11 mouse cellular contexts compared by ENCODE assay signal in the genomic region with DNA sequence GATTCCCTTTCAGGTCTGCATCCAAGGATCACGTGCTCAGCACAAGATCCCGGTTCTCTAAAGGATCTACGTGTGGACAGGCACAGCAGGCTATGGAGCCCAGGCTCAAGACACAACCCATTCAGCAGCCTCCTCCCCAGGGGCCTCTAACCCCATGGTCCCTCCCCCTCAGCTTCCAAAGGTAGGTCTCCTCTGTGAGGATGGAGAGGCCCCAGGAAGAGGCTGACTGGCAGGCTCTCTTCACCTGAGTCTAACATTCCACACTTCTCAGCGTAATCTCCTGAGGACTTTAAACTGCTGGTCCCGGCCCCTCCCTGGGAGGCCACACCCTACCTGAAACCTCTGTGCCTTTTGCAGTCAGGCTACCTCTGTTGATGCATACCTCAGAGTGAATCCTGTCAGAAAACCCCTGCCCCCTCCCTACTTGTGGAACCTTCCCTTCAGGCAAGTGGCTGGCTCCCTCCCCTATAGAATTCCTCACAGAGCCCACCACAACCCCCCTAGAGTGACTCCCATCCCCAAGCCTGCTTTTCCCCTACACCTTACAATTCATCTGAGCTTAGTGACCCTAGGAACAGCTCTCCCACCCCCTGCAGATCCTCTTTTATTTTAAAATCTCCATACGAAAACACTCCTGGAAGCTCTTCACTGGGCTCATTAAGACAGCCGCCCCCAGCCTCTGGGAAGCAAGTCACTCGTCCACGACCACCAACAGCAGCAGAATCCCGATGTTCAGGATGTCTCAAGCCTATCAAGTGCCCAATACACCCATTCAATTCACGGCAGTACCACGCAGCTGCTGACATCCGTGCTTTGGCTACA. TPM values are rescaled to one million over a fixed set of nuclear protein-coding genes. Genes with fewer than 3 reads are reported as not detected.
DNase-seq lines count a peak whose midpoint lies in the region; ATAC-seq and TF ChIP-seq lines count a peak whose summit lies in the region.
"Had no signal": no experiment of that assay in that cellular context is flagged by ENCODE, and none has a peak within 500 bp of the region (broad histone marks: within the 10 kb centered on the region; RNA-seq: fewer than 3 reads in every experiment).

No protein-coding gene starts in this region.

- 32% methylated on average over 13 of the region's 13 CpGs for WGBS in lung, adult 2 months
- WGBS in forebrain, embryonic 16.5 days, result 13% methylated on average over 13 of the region's 13 CpGs
- 13% methylated on average over 13 of the region's 13 CpGs for WGBS in neural tube, embryonic 12.5 days
- WGBS in thymus, adult 2 months, result 80% methylated on average over 13 of the region's 13 CpGs

- no peak overlapping the region for H3K9ac ChIP-seq in forebrain, embryonic 16.5 days (replicated peaks; ENCODE audit: low read depth, low read length)
- H3K9ac ChIP-seq in neural tube, embryonic 12.5 days, result no peak overlapping the region

- peaks cover 10% of the 10 kb centered on the region; the same call in 1 of the 2 replicates for H3K4me1 ChIP-seq in lung, adult 2 months (ENCODE audit: control insufficient read depth, insufficient read depth, low read length)
- peaks cover 32% of the 10 kb centered on the region for H3K4me1 ChIP-seq in forebrain, embryonic 16.5 days (replicated peaks; ENCODE audit: control insufficient read depth, insufficient read depth, low read length)
- H3K4me1 ChIP-seq in neural tube, embryonic 12.5 days, result peaks cover 33% of the 10 kb centered on the region
- peaks cover 10% of the 10 kb centered on the region for H3K4me1 ChIP-seq in thymus, adult 2 months (replicated peaks; ENCODE audit: control insufficient read depth, insufficient read depth, low read length)

- intact Hi-C loops in gastrocnemius, adult 2 months (cut with DNase I), result no loop called here
- intact Hi-C loops in gastrocnemius, postnatal 14 days (cut with DNase I; ENCODE audit: low total_unique reads), result no loop called here

- no peak for ATAC-seq in forebrain, embryonic 16.5 days
- ATAC-seq in neural tube, embryonic 12.5 days (ENCODE audit: low FRiP score, low read depth), result no peak
- no peak for ATAC-seq in megakaryocyte-erythroid progenitor cell, adult 5-6 weeks (replicated peaks; ENCODE audit: low FRiP score, low TSS enrichment, poor library complexity, severe bottlenecking)
- ATAC-seq: activated CD4-positive, CD25-positive, alpha-beta regulatory T cell, adult 4 months had no signal

- no peaks in the 10 kb centered on the region for H3K36me3 ChIP-seq in forebrain, embryonic 16.5 days (ENCODE audit: control insufficient read depth, insufficient read depth)
- no peaks in the 10 kb centered on the region for H3K36me3 ChIP-seq in neural tube, embryonic 12.5 days
- H3K36me3 ChIP-seq in thymus, adult 2 months (ENCODE audit: control insufficient read depth, insufficient read depth, low read length), result no peaks in the 10 kb centered on the region

- DNase-seq in gastrocnemius, adult 2 months, result no peak
- DNase-seq in gastrocnemius, postnatal 14 days, result no peak
- DNase-seq in lung, adult 2 months, result no peak
- DNase-seq in lung, postnatal 36 days, result no peak
- no peak for DNase-seq in thymus, adult 2 months
- DNase-seq: cerebellum, postnatal 14 days; lung, postnatal 14 days had no signal

- H3K9me3 ChIP-seq in forebrain, embryonic 16.5 days (ENCODE audit: control insufficient read depth, low read length), result no peaks in the 10 kb centered on the region
- no peaks in the 10 kb centered on the region for H3K9me3 ChIP-seq in neural tube, embryonic 12.5 days

- 0 out of 2 replicates have a peak overlapping the region, but pooled peaks have one; percentile 10 for H3K4me2 ChIP-seq in forebrain, embryonic 16.5 days (ENCODE audit: low read length)
- peak overlapping the region; percentile 94 for H3K4me2 ChIP-seq in neural tube, embryonic 12.5 days (replicated peaks)

- no peak for TF ChIP-seq POLR2A in lung, adult 2 months (IDR thresholded peaks at IDR 0.05; ENCODE audit: borderline replicate concordance, extremely low read depth, low read depth, low read length)
- TF ChIP-seq POLR2A in thymus, adult 2 months (IDR thresholded peaks at IDR 0.05; ENCODE audit: control insufficient read depth, extremely low read depth, insufficient read depth, low read length, poor library complexity), result no peak

- H3K27me3 ChIP-seq in forebrain, embryonic 16.5 days (replicated peaks; ENCODE audit: control insufficient read depth, insufficient read depth, low read length), result no peaks in the 10 kb centered on the region
- peaks cover 4% of the 10 kb centered on the region; the same call in 1 of the 2 replicates for H3K27me3 ChIP-seq in neural tube, embryonic 12.5 days (replicated peaks)
- H3K27me3 ChIP-seq in thymus, adult 2 months (ENCODE audit: control insufficient read depth, insufficient read depth, low read length), result peaks cover 18% of the 10 kb centered on the region

- peak overlapping the region; percentile 86 for H3K4me3 ChIP-seq in gastrocnemius, adult 2 months
- peak overlapping the region; percentile 31 for H3K4me3 ChIP-seq in lung, adult 2 months (replicated peaks; ENCODE audit: extremely low read depth, low read depth, low read length)
- no peak overlapping the region for H3K4me3 ChIP-seq in forebrain, embryonic 16.5 days (replicated peaks; ENCODE audit: low read length)
- no peak overlapping the region for H3K4me3 ChIP-seq in neural tube, embryonic 12.5 days
- no peak overlapping the region for H3K4me3 ChIP-seq in thymus, adult 2 months (ENCODE audit: control insufficient read depth, insufficient read depth, low read length)

- peak overlapping the region; percentile 49 for H3K27ac ChIP-seq in gastrocnemius, adult 2 months
- H3K27ac ChIP-seq in forebrain, embryonic 16.5 days (ENCODE audit: low read length), result no peak overlapping the region
- no peak overlapping the region for H3K27ac ChIP-seq in neural tube, embryonic 12.5 days
- H3K27ac ChIP-seq in thymus, adult 2 months (ENCODE audit: control insufficient read depth, insufficient read depth, low read length), result no peak overlapping the region

- TF ChIP-seq CTCF in gastrocnemius, adult 2 months (IDR thresholded peaks at IDR 0.05), result no peak
- no peak for TF ChIP-seq CTCF in lung, adult 2 months (IDR thresholded peaks at IDR 0.05; ENCODE audit: insufficient read depth, low read length)
- no peak for TF ChIP-seq CTCF in thymus, adult 2 months (IDR thresholded peaks at IDR 0.05; ENCODE audit: borderline replicate concordance, control insufficient read depth, extremely low read depth, insufficient read depth, low read length, poor library complexity)

RNA-seq across cellular contexts. Expression of a gene that starts 3.4 kb away (rescaled TPM):
- 10 to 100 TPM; 22.0 to 31.9 TPM for total RNA-seq in gastrocnemius, adult 2 months (2021)
- total RNA-seq in gastrocnemius, postnatal 14 days (2021), result 10 to 100 TPM; 24.9 to 30.4 TPM
- polyA plus RNA-seq in lung, adult 2 months (2012; rRNA removed), result 190 and 236 TPM in 2 replicates
- 11.4 and 12.5 TPM in 2 replicates for polyA plus RNA-seq in forebrain, embryonic 16.5 days (2015; fragmentation: Nextera tagmentation; extraction: Ambion mirVana)
- 12.8 and 14.8 TPM in 2 replicates for polyA plus RNA-seq in neural tube, embryonic 12.5 days (2016; fragmentation: Nextera tagmentation; extraction: Ambion mirVana)
- total RNA-seq in megakaryocyte-erythroid progenitor cell, adult 5-6 weeks (2014; fragmentation: Nextera tagmentation), result 0.92 and 1.8 TPM in 2 replicates
- 0.23 and 0.72 TPM in 2 replicates for total RNA-seq in megakaryocyte-erythroid progenitor cell, adult 5-6 weeks (2017)
- polyA plus RNA-seq in thymus, adult 2 months (2012; rRNA removed), result 6.3 and 6.6 TPM in 2 replicates
- polyA plus RNA-seq: activated CD4-positive, CD25-positive, alpha-beta regulatory T cell, adult 4 months had no signal

Comparison
In these comparisons a context has a peak if more than half of its experiments do, and no peak if none do; other contexts are left out.
1. H3K4me3 ChIP-seq: peak in gastrocnemius, adult 2 months (single experiment) and lung, adult 2 months (single experiment); none in forebrain, embryonic 16.5 days (single experiment), neural tube, embryonic 12.5 days (single experiment) and thymus, adult 2 months (single experiment).
2. RNA of a gene that starts 3.4 kb away (polyA plus RNA-seq): 190 to 236 TPM in lung, adult 2 months; 12.8 to 14.8 TPM in neural tube, embryonic 12.5 days, 11.4 to 12.5 TPM in forebrain, embryonic 16.5 days and 6.3 to 6.6 TPM in thymus, adult 2 months; every median in the first group is over 10 times any median in the second.